Mouse (Mus musculus) kidney, postnatal 25 days (tissue): ENCODE data around the gene Tmem38a.

Experiments
- DNase-seq, 2 experiments: peaks; one replicate each; pipeline ENCODE4 v3.0.0; 2021; ENCODE audit warnings: mixed read lengths in 2 of 2

The Tmem38a gene

GRCm38 (mm10) chr8:72571611-72572473 is at the start of gene Tmem38a:
Gene Tmem38a, plus strand, starts transcription at chr8:72572055.
- peak; percentile 76 to 90 for DNase-seq

- DNase-seq: no peak
These were observed 39.8 kb upstream of the Tmem38a start for GRCm38 (mm10) chr8:72532103-72532502.

GRCm38 (mm10) chr8:72534888-72535287 is 37.0 kb upstream of the Tmem38a start:
- DNase-seq: no peak

GRCm38 (mm10) chr8:72539234-72539633 is 32.6 kb upstream of the Tmem38a start:
- no peak for DNase-seq

GRCm38 (mm10) chr8:72547122-72547801 is 24.6 kb upstream of the Tmem38a start:
- no peak for DNase-seq

- DNase-seq: peak; percentile 98 to 99
These were observed 23.8 kb upstream of the Tmem38a start, which contains the start of gene Med26 for GRCm38 (mm10) chr8:72547802-72548643. Gene Med26, minus strand, starts transcription at chr8:72548270.

- peak in 1 of 2 experiments; percentile 78 for DNase-seq
These were observed 23.1 kb upstream of the Tmem38a start for GRCm38 (mm10) chr8:72548644-72549313.

GRCm38 (mm10) chr8:72549314-72549892 is 22.5 kb upstream of the Tmem38a start:
- DNase-seq: no peak

GRCm38 (mm10) chr8:72555770-72556169 is 16.1 kb upstream of the Tmem38a start:
- DNase-seq: no peak

- DNase-seq: no peak
These were observed 10.7 kb upstream of the Tmem38a start for GRCm38 (mm10) chr8:72561111-72561689.

GRCm38 (mm10) chr8:72565970-72566369 is 5.9 kb upstream of the Tmem38a start:
- DNase-seq: no peak

- DNase-seq: peak; percentile 99
These were observed 933 bp upstream of the Tmem38a start, which contains the start of gene Smim7 for GRCm38 (mm10) chr8:72570633-72571610. Gene Smim7, minus strand, starts transcription at chr8:72571088.

GRCm38 (mm10) chr8:72572507-72572906 is 652 bp downstream of the Tmem38a start:
- no peak for DNase-seq

GRCm38 (mm10) chr8:72573450-72573849 is 1.6 kb downstream of the Tmem38a start:
- no peak for DNase-seq

GRCm38 (mm10) chr8:72575915-72576314 is 4.1 kb downstream of the Tmem38a start:
- DNase-seq: no peak

GRCm38 (mm10) chr8:72577266-72577665 is 5.4 kb downstream of the Tmem38a start:
- DNase-seq: no peak

- DNase-seq: no peak
These were observed 6.1 kb downstream of the Tmem38a start for GRCm38 (mm10) chr8:72577941-72578340.

- no peak for DNase-seq
These were observed 7.5 kb downstream of the Tmem38a start for GRCm38 (mm10) chr8:72579374-72579773.

- peak; percentile 47 to 50 for DNase-seq
These were observed 11.4 kb downstream of the Tmem38a start for GRCm38 (mm10) chr8:72583056-72583771.

- DNase-seq: no peak
These were observed 12.5 kb downstream of the Tmem38a start for GRCm38 (mm10) chr8:72584390-72584789.
